Mouse (Mus musculus): Measurements from ENCODE around the gene Stard5.
A peak's percentile ranks its signal among the peaks of the same experiment; 100 is the strongest.

Gene Stard5

GRCm38 (mm10) chr7:83631828-83632681 is at the start of gene Stard5:
TSS of gene Stard5 (plus strand) at chr7:83631959.
- DNase-seq, result peak; percentile 90 to 93

- DNase-seq, result peak; percentile 81 to 85
Observed at GRCm38 (mm10) chr7:83584639-83585471, 46.9 kb upstream of the Stard5 start, which contains the start of gene Tmc3. TSS of gene Tmc3 (plus strand) at chr7:83584927.

- no peak for DNase-seq
Observed at GRCm38 (mm10) chr7:83594056-83594455, 37.7 kb upstream of the Stard5 start.

GRCm38 (mm10) chr7:83597063-83597462 is 34.7 kb upstream of the Stard5 start:
- no peak for DNase-seq

- no peak for DNase-seq
Observed at GRCm38 (mm10) chr7:83598997-83599912, 32.5 kb upstream of the Stard5 start.

GRCm38 (mm10) chr7:83599913-83600286 is 31.9 kb upstream of the Stard5 start:
- DNase-seq, result peak; percentile 72 to 74

GRCm38 (mm10) chr7:83604180-83604944 is 27.4 kb upstream of the Stard5 start:
- no peak for DNase-seq

GRCm38 (mm10) chr7:83606796-83607195 is 25.0 kb upstream of the Stard5 start:
- DNase-seq, result no peak

- DNase-seq, result no peak
Observed at GRCm38 (mm10) chr7:83609891-83610290, 21.9 kb upstream of the Stard5 start.

GRCm38 (mm10) chr7:83611886-83612285 is 19.9 kb upstream of the Stard5 start:
- DNase-seq, result no peak

- no peak for DNase-seq
Observed at GRCm38 (mm10) chr7:83615272-83615671, 16.5 kb upstream of the Stard5 start.

- no peak for DNase-seq
Observed at GRCm38 (mm10) chr7:83615815-83616214, 15.9 kb upstream of the Stard5 start.

GRCm38 (mm10) chr7:83616268-83616667 is 15.5 kb upstream of the Stard5 start:
- no peak for DNase-seq

GRCm38 (mm10) chr7:83618709-83619108 is 13.1 kb upstream of the Stard5 start:
- DNase-seq, result no peak

- no peak for DNase-seq
Observed at GRCm38 (mm10) chr7:83622582-83622981, 9.2 kb upstream of the Stard5 start.

- no peak for DNase-seq
Observed at GRCm38 (mm10) chr7:83624065-83624464, 7.7 kb upstream of the Stard5 start.

- no peak for DNase-seq
Observed at GRCm38 (mm10) chr7:83626557-83627257, 5.1 kb upstream of the Stard5 start.

GRCm38 (mm10) chr7:83627369-83627768 is 4.4 kb upstream of the Stard5 start:
- no peak for DNase-seq

- DNase-seq, result no peak
Observed at GRCm38 (mm10) chr7:83631073-83631827, 509 bp upstream of the Stard5 start.

- no peak for DNase-seq
Observed at GRCm38 (mm10) chr7:83632682-83633120, 942 bp downstream of the Stard5 start.
